Comparison of ENCODE assay signal across 8 mouse cellular contexts in the genomic region with DNA sequence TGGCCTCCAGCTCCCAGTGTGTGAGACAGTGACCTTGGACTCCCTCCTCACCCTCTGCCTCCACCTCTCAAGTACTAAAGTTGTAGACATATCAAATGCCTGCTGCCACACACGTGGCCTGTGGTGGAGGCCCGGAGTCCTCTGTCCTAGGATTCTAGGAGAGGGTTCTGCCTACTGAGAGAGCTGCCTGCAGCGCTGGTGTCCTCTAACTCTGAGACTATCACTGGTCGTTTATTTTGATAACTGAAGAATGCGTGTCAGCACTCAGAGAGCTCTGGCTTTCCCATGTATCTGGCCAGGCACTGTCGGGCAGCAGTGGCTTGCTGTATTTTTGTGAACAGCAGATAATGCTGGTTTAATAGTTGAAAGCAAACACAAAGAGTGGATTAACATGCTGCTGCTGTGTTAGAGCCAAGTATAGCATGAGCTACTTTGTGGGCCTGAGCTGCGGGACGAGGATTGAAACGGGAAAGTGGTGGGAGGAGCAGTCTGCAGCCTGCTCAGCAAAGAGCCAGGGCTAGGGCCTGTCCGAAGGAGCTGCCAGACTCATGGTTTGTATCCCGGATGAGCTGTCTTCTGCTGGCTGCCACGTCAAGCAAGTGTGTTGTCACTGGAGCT. TPM values are rescaled to one million over a fixed set of nuclear protein-coding genes. Genes with fewer than 3 reads are reported as not detected.
DNase-seq lines count a peak whose midpoint lies in the region; ATAC-seq and TF ChIP-seq lines count a peak whose summit lies in the region.

No protein-coding gene starts in this region.

- peaks cover 52% of the 10 kb centered on the region for H3K4me1 ChIP-seq in hindbrain, embryonic 10.5 days (replicated peaks)
- H3K4me1 ChIP-seq in hindbrain, embryonic 14.5 days (replicated peaks; ENCODE audit: control insufficient read depth, insufficient read depth, low read length), result peaks cover 12% of the 10 kb centered on the region; the same call in 1 of the 2 replicates
- peaks cover 76% of the 10 kb centered on the region for H3K4me1 ChIP-seq in embryonic facial prominence, embryonic 13.5 days
- peaks cover 71% of the 10 kb centered on the region for H3K4me1 ChIP-seq in heart, embryonic 16.5 days (ENCODE audit: control insufficient read depth, insufficient read depth, low read length)
- H3K4me1 ChIP-seq in liver, postnatal 0 days (ENCODE audit: insufficient read depth), result peaks cover 17% of the 10 kb centered on the region

- ATAC-seq in hindbrain, embryonic 14.5 days (ENCODE audit: low FRiP score), result no peak
- ATAC-seq in embryonic facial prominence, embryonic 13.5 days (ENCODE audit: insufficient number of reproducible peaks, insufficient read depth, low FRiP score, low TSS enrichment, low read depth), result no peak
- ATAC-seq in heart, embryonic 16.5 days (replicated peaks; ENCODE audit: extremely low read depth, insufficient read depth, low FRiP score), result peak; percentile 83
- no peak for ATAC-seq in liver, postnatal 0 days
- no peak for ATAC-seq in granulocyte monocyte progenitor cell, adult 5-6 weeks (replicated peaks; ENCODE audit: poor library complexity, severe bottlenecking)

- no peaks in the 10 kb centered on the region for H3K27me3 ChIP-seq in hindbrain, embryonic 10.5 days (ENCODE audit: insufficient read depth, poor library complexity, severe bottlenecking)
- H3K27me3 ChIP-seq in hindbrain, embryonic 14.5 days (ENCODE audit: control insufficient read depth, insufficient read depth, low read length), result no peaks in the 10 kb centered on the region
- no peaks in the 10 kb centered on the region for H3K27me3 ChIP-seq in embryonic facial prominence, embryonic 13.5 days
- no peaks in the 10 kb centered on the region for H3K27me3 ChIP-seq in heart, embryonic 16.5 days (ENCODE audit: control insufficient read depth, insufficient read depth, low read length)
- H3K27me3 ChIP-seq in liver, postnatal 0 days (ENCODE audit: insufficient read depth, low read length), result no peaks in the 10 kb centered on the region

- no peak for DNase-seq in hindbrain, embryonic 10.5 days (ENCODE audit: low spot score)
- no peak for DNase-seq in hindbrain, embryonic 14.5 days (ENCODE audit: low spot score)
- DNase-seq in liver, postnatal 0 days, result no peak
- no peak for DNase-seq in ovary, postnatal 14 days (ENCODE audit: low spot score)
- no peak for DNase-seq in thymus, postnatal 14 days

- no peaks in the 10 kb centered on the region for H3K9me3 ChIP-seq in hindbrain, embryonic 10.5 days
- no peaks in the 10 kb centered on the region for H3K9me3 ChIP-seq in hindbrain, embryonic 14.5 days (ENCODE audit: control insufficient read depth, low read length)
- H3K9me3 ChIP-seq in embryonic facial prominence, embryonic 13.5 days, result no peaks in the 10 kb centered on the region
- H3K9me3 ChIP-seq in heart, embryonic 16.5 days (replicated peaks; ENCODE audit: control insufficient read depth, low read length), result no peaks in the 10 kb centered on the region
- H3K9me3 ChIP-seq in liver, postnatal 0 days (ENCODE audit: low read length), result no peaks in the 10 kb centered on the region

- H3K9ac ChIP-seq in hindbrain, embryonic 14.5 days, result no peak overlapping the region
- peak overlapping the region; percentile 17; the same call in 1 of the 2 replicates for H3K9ac ChIP-seq in embryonic facial prominence, embryonic 13.5 days
- H3K9ac ChIP-seq in heart, embryonic 16.5 days (ENCODE audit: low read length), result peak overlapping the region; percentile 45
- 0 out of 2 replicates have a peak overlapping the region, but pooled peaks have one; percentile 16 for H3K9ac ChIP-seq in liver, postnatal 0 days (replicated peaks)

- H3K27ac ChIP-seq in hindbrain, embryonic 10.5 days, result peak overlapping the region; percentile 42; the same call in 1 of the 2 replicates
- H3K27ac ChIP-seq in hindbrain, embryonic 14.5 days, result no peak overlapping the region
- H3K27ac ChIP-seq in embryonic facial prominence, embryonic 13.5 days, result peak overlapping the region; percentile 72
- peak overlapping the region; percentile 91 for H3K27ac ChIP-seq in heart, embryonic 16.5 days (ENCODE audit: low read length)
- peak overlapping the region; percentile 55 for H3K27ac ChIP-seq in liver, postnatal 0 days (ENCODE audit: low read depth)

- H3K36me3 ChIP-seq in hindbrain, embryonic 10.5 days, result peaks cover 31% of the 10 kb centered on the region
- peaks cover 5% of the 10 kb centered on the region; the same call in 1 of the 2 replicates for H3K36me3 ChIP-seq in hindbrain, embryonic 14.5 days (replicated peaks; ENCODE audit: control insufficient read depth, insufficient read depth)
- H3K36me3 ChIP-seq in embryonic facial prominence, embryonic 13.5 days, result peaks cover 5% of the 10 kb centered on the region
- peaks cover 4% of the 10 kb centered on the region; the same call in 1 of the 2 replicates for H3K36me3 ChIP-seq in heart, embryonic 16.5 days (ENCODE audit: control insufficient read depth, insufficient read depth)
- H3K36me3 ChIP-seq in liver, postnatal 0 days (replicated peaks; ENCODE audit: insufficient read depth, low read length), result 0 out of 2 replicates have a peak, but pooled peaks cover 2% of the 10 kb centered on the region

- no peak overlapping the region for H3K4me3 ChIP-seq in hindbrain, embryonic 10.5 days
- H3K4me3 ChIP-seq in hindbrain, embryonic 14.5 days (replicated peaks; ENCODE audit: low read length), result no peak overlapping the region
- H3K4me3 ChIP-seq in embryonic facial prominence, embryonic 13.5 days, result no peak overlapping the region
- no peak overlapping the region for H3K4me3 ChIP-seq in heart, embryonic 16.5 days (ENCODE audit: low read length)
- no peak overlapping the region for H3K4me3 ChIP-seq in liver, postnatal 0 days (ENCODE audit: low read depth, low read length)

- TF ChIP-seq CTCF in liver, postnatal 0 days (IDR thresholded peaks at IDR 0.05; ENCODE audit: low read depth), result no peak

- no peak for TF ChIP-seq EP300 in liver, postnatal 0 days (IDR thresholded peaks at IDR 0.05; ENCODE audit: low read depth)

- 65% methylated on average over 12 of the region's 12 CpGs for WGBS in hindbrain, embryonic 10.5 days
- WGBS in hindbrain, embryonic 14.5 days, result 66% methylated on average over 12 of the region's 12 CpGs
- 39% methylated on average over 12 of the region's 12 CpGs for WGBS in embryonic facial prominence, embryonic 13.5 days
- WGBS in heart, embryonic 16.5 days, result 15% methylated on average over 12 of the region's 12 CpGs
- 52% methylated on average over 12 of the region's 12 CpGs for WGBS in liver, postnatal 0 days (ENCODE audit: insufficient replicate concordance)

- H3K4me2 ChIP-seq in hindbrain, embryonic 14.5 days (replicated peaks), result no peak overlapping the region
- H3K4me2 ChIP-seq in embryonic facial prominence, embryonic 13.5 days, result no peak overlapping the region
- H3K4me2 ChIP-seq in heart, embryonic 16.5 days (ENCODE audit: low read depth, low read length), result peak overlapping the region; percentile 7; the same call in 1 of the 2 replicates
- H3K4me2 ChIP-seq in liver, postnatal 0 days (ENCODE audit: low read depth, low read length), result no peak overlapping the region

RNA-seq across cellular contexts. Expression of a gene that starts 13.1 kb away (rescaled TPM):
- polyA plus RNA-seq in hindbrain, embryonic 10.5 days (2016; fragmentation: Nextera tagmentation; extraction: Ambion mirVana), result 57.0 and 58.2 TPM in 2 replicates
- polyA plus RNA-seq in hindbrain, embryonic 14.5 days (2014; fragmentation: Nextera tagmentation; extraction: Ambion mirVana), result 41.2 and 41.9 TPM in 2 replicates
- polyA plus RNA-seq in embryonic facial prominence, embryonic 13.5 days (2015; fragmentation: Nextera tagmentation; extraction: Ambion mirVana), result 44.3 and 47.3 TPM in 2 replicates
- 51.0 and 54.9 TPM in 2 replicates for polyA plus RNA-seq in heart, embryonic 16.5 days (2015; fragmentation: Nextera tagmentation; extraction: Ambion mirVana)
- polyA plus RNA-seq in liver, postnatal 0 days (2015; fragmentation: Nextera tagmentation; extraction: Ambion mirVana), result 8.2 and 9.2 TPM in 2 replicates
- 10.8 and 13.3 TPM in 2 replicates for total RNA-seq in granulocyte monocyte progenitor cell, adult 5-6 weeks (2014; fragmentation: Nextera tagmentation)
- 9.8 and 12.8 TPM in 2 replicates for total RNA-seq in granulocyte monocyte progenitor cell, adult 5-6 weeks (2017)
